Mouse (Mus musculus) liver, embryonic 14.5 days (tissue): Measurements from ENCODE around the gene Olfr1162.

Experiments
- CTCF ChIP-seq: IDR thresholded peaks from 2 replicates; pipeline ENCODE4 v1.5.1; 2016; ENCODE audit warnings: antibody characterized with exemption, low read depth, control low read depth
- EP300 ChIP-seq: IDR thresholded peaks from 2 replicates; pipeline ENCODE4 v1.6.1; 2016; ENCODE audit warnings: antibody characterized with exemption, low read depth

GRCm38 (mm10) chr2:88063587-88063986, 12.7 kb upstream of the Olfr1162 start:
- TF ChIP-seq CTCF (no peak), EP300 (no peak)
